ENCODE assay signal across 8 mouse cellular contexts in the genomic region with DNA sequence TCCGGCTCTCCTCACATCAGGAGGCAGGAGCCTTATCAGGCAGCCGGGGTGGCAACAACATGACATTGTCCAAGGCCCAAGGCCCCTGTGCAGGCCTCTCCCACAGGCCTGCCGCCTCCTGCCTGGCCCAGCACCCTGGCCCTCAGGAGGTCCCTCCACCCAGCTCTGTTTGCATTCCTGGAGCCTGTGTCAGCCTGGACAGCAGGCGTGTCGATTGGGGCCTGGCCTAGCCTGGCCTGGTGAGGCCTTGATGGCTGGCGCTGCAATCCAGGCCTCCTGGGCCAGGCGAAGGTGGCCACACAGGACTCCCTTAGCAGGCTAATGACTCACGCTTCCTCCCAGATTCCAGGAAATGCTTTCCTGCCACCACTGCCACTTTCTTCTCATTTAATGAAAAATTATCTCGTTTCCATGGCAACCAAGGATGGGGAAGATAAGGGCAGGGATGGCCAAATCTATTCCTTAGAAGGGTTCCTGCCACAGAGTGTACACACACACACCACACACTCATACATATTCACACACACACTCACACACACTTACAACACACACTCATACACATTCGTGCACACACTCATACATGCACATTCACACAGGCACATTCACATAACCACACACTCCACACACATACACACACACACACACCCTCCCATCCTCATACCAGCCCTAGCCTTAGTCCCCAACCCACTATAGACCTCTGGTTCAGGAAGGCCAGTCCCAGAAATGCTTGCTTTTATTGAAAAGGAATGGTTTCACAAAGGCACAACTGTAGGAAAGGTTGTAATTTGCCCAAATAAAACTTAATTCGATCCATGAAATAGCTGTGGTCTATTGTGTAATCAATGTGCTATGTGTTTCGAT.
DNase-seq lines count a peak whose midpoint lies in the region; ATAC-seq and TF ChIP-seq lines count a peak whose summit lies in the region.

No protein-coding gene starts in this region.

- no peaks in the 10 kb centered on the region for H3K9me3 ChIP-seq in kidney, postnatal 0 days (replicated peaks; ENCODE audit: low read length)
- no peaks in the 10 kb centered on the region for H3K9me3 ChIP-seq in heart, embryonic 15.5 days (replicated peaks)

- H3K4me2 ChIP-seq in kidney, postnatal 0 days (ENCODE audit: low read length): no peak overlapping the region
- no peak overlapping the region for H3K4me2 ChIP-seq in heart, embryonic 15.5 days

- peak; percentile 29 for DNase-seq in kidney, postnatal 0 days (ENCODE audit: low spot score)
- DNase-seq in kidney, adult 8-10 months: no peak
- DNase-seq in embryo, embryonic 9.5 days (ENCODE audit: extremely low spot score): peak; percentile 45
- DNase-seq in lung, adult 2 months: peak; percentile 42
- no peak for DNase-seq in layer of hippocampus, postnatal 10 days (ENCODE audit: low spot score in 2 of 2)
- DNase-seq in left cerebral cortex, adult 9 months (ENCODE audit: low spot score in 2 of 2): no peak

- peaks cover 3% of the 10 kb centered on the region; the same call in 1 of the 2 replicates for H3K4me1 ChIP-seq in kidney, postnatal 0 days (replicated peaks; ENCODE audit: insufficient read depth, low read length)
- peaks cover 32% of the 10 kb centered on the region for H3K4me1 ChIP-seq in heart, embryonic 15.5 days (replicated peaks)
- H3K4me1 ChIP-seq in lung, adult 2 months (ENCODE audit: control insufficient read depth, insufficient read depth, low read length): no peaks in the 10 kb centered on the region; the same call in 1 of the 2 replicates

- TF ChIP-seq POLR2A in lung, adult 2 months (IDR thresholded peaks at IDR 0.05; ENCODE audit: borderline replicate concordance, extremely low read depth, low read depth, low read length): 0 out of 2 replicates have a peak, but pooled peaks have one; percentile 10

- H3K9ac ChIP-seq in kidney, postnatal 0 days (ENCODE audit: low read depth, low read length): peak overlapping the region; percentile 5; the same call in 1 of the 2 replicates
- peak overlapping the region; percentile 26; the same call in 1 of the 2 replicates for H3K9ac ChIP-seq in heart, embryonic 15.5 days

- H3K27ac ChIP-seq in kidney, postnatal 0 days: 0 out of 2 replicates have a peak overlapping the region, but pooled peaks have one; percentile 0
- H3K27ac ChIP-seq in heart, embryonic 15.5 days: peak overlapping the region; percentile 85

- H3K36me3 ChIP-seq in kidney, postnatal 0 days (ENCODE audit: insufficient read depth, low read length): no peaks in the 10 kb centered on the region
- H3K36me3 ChIP-seq in heart, embryonic 15.5 days: no peaks in the 10 kb centered on the region

- peak; percentile 81; the same call in 1 of the 2 replicates for ATAC-seq in kidney, postnatal 0 days (replicated peaks; ENCODE audit: low FRiP score, low read depth)
- ATAC-seq in heart, embryonic 15.5 days (replicated peaks; ENCODE audit: insufficient number of reproducible peaks, insufficient read depth, low FRiP score, low read depth): peak; percentile 91
- ATAC-seq in inflammation-experienced regulatory T-cells, adult 6 months: no peak

- no peaks in the 10 kb centered on the region for H3K27me3 ChIP-seq in kidney, postnatal 0 days (ENCODE audit: insufficient read depth, low read length)
- H3K27me3 ChIP-seq in heart, embryonic 15.5 days: no peaks in the 10 kb centered on the region

- 55% methylated on average over 12 of the region's 12 CpGs for WGBS in kidney, postnatal 0 days
- 28% methylated on average over 12 of the region's 12 CpGs for WGBS in heart, embryonic 15.5 days
- 50% methylated on average over 12 of the region's 12 CpGs for WGBS in lung, adult 2 months

- no peak overlapping the region for H3K4me3 ChIP-seq in kidney, postnatal 0 days (replicated peaks; ENCODE audit: low read depth, low read length)
- H3K4me3 ChIP-seq in heart, embryonic 15.5 days: no peak overlapping the region
- no peak overlapping the region for H3K4me3 ChIP-seq in lung, adult 2 months (replicated peaks; ENCODE audit: extremely low read depth, low read depth, low read length)

- TF ChIP-seq CTCF in kidney, postnatal 0 days (IDR thresholded peaks at IDR 0.05; ENCODE audit: low read depth): no peak
- no peak for TF ChIP-seq CTCF in lung, adult 2 months (IDR thresholded peaks at IDR 0.05; ENCODE audit: insufficient read depth, low read length)

Comparison
In these comparisons a context has a peak if more than half of its experiments do, and no peak if none do; other contexts are left out.
1. DNase-seq: peak in kidney, postnatal 0 days (single experiment), embryo, embryonic 9.5 days (single experiment) and lung, adult 2 months (single experiment); none in kidney, adult 8-10 months (0 of 2), layer of hippocampus, postnatal 10 days (0 of 2) and left cerebral cortex, adult 9 months (0 of 2).